Mouse (Mus musculus) lung, adult 18-20 months (tissue): Measurements from ENCODE around the gene Actr8.

ENCODE experiments used
- DNase-seq, 2 experiments: peaks; one replicate each; pipeline ENCODE4 v3.0.0; 2022; ENCODE audit warnings: mixed read lengths in 2 of 2

Actr8 gene

DNA sequence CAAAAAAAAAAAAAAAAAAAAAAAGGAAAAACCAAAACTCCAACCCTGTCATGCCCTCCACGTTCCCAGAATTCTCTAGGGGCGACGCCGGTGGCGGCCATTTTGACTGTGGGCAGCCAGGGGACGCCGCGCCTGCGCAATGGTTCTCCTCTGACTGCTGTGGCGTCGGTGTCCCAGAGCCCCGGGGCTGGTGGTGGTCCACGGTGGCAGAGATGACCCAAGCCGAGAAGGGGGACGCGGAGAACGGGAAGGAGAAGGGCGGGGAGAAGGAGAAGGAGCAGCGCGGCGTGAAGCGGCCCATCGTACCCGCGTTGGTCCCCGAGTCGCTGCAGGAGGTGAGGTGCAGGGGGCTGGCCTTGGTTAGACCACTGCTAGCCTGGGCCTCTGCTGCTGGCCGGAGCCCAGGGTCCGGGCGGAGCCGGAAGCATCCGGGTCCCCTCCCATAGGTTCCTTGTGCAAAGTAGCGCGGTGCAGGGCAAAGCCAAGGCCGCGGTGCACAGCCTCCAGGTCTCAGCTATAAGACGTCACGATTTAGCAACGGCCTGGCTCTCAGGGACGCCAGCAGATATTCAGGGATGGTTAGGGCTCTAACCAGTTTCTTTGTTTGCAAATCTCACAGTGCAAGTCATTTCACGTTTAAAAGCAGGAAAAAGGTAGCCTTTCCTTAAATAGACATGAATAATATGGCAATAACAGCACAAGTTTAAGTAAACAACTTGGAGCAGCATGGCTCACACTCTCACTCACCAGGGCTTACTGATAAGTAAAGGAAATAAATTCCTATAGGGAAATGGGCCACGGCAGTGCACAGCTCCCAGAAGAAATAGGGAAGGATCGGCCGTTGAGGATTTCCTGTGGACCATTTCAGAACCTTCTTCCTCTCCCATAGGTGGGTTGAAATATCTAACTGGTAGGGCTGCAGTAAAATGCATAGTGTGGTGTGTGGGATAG is at the start of gene Actr8:
Gene Actr8, plus strand, starts transcription at position 84 of the 951 bp plus-strand sequence.
- peak; percentile 94 to 95 for DNase-seq

DNA sequence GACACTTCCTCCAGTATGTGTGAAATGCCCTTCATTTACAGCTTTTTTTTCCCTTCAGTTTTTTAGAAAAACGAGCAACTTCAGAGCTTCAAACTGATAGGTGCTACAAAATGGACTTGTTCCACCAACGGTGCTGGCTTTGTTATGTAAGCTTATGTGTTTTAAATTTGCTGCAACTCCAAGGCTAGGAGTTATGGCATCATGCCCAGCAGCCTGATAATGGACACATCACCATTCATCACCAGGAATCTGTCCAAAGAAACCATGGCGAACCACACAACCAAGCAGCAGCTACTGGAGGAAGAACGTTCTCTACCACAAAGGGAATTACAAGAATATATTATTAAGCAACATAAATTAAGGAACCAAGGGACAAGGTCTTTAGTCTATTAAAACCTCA is 49.2 kb upstream of the Actr8 start:
- DNase-seq: no peak

DNA sequence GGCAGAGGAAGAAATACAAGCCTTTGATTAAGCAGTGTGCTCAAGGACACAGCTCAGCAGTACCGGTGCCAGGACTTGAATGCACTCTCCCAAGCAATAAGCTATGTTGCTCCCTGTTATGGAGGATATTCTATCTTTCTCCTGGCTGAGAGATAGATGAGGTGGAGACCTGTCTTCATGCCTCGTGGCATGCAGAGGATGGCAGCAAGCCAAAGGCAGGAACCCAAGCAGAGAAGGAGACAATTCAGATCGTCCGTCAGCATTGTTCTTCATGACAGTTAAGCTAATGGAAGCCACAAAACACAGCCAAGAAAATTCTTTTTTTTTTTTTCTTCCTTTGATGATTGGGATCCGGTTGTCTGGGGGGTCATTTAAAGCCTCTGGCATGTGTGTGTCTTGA is 42.6 kb upstream of the Actr8 start:
- no peak for DNase-seq

DNA sequence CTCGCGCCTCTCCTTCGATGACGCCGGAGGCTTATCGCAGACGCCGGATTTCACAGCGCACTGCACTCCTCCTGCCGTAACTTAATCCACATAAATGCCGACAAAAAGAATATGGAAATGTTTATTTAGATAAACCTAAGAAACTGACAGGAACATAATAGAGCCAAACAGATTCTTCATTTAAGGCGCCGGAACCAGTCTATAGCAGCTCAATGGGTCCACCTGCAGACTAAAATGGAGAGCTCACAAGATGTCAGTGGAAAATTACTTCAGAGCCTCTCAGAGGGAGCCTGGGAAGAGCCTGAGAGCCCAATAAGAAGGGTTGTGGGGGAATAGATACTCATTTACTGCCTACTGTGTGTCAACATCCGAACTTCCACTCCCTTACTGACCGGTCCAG is 40.7 kb upstream of the Actr8 start:
- no peak for DNase-seq

DNA sequence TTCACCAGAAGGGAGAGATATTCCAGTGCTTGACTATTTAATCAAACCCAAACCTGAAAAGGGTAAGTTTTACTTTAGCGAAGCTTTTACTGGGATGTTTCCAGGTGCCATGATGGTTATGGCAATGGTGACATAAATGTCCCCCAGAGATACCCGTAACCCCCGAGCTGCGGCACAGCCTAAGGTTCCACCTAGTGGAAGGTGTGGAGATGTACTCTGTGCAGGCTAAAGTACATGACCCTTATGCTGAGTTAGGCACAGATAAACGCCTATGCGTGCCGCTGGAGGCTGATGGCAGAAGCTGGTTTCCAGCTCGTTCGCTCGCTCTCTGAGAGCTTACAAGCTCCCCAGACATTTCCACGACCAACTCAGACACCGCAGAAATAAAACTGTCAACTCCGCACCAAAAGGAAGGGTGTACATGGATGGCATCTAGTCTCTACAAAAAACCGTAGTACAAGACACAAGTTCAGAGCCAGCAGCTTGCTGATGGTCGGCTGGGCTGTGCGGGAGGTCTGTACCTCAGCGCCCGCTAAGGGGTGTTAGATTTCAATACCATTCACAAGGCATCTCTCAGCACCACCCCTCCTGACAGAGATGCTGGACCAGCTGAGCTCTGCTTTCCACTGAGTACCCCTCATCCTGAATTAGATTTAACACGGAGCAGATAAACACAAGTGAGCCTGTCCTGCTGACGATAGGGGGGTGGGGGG is 38.4 kb upstream of the Actr8 start:
- no peak for DNase-seq

DNA sequence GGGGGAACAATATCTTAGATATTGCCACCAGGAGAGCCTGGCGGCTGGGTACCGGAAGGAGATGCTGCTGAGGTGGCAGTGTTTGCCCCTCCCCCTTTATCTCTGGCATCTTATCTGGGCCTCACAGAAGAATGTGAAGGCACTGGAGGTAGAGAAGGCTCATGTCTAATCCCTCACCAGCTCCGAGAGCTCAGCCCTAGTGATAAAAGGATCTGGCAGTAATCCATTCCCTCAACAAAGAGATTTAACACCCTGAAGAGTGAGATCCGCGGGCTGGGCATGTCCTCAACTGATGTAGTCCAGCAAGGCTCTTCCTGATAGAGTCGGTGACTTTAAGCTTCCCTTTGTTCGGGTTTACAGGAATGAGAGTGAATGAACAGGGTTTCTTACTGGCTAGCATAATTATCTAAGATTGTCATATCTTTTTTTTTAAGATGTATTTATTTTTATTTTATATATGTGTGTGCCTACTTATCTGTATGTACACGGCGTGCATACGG is 37.8 kb upstream of the Actr8 start:
- no peak for DNase-seq

DNA sequence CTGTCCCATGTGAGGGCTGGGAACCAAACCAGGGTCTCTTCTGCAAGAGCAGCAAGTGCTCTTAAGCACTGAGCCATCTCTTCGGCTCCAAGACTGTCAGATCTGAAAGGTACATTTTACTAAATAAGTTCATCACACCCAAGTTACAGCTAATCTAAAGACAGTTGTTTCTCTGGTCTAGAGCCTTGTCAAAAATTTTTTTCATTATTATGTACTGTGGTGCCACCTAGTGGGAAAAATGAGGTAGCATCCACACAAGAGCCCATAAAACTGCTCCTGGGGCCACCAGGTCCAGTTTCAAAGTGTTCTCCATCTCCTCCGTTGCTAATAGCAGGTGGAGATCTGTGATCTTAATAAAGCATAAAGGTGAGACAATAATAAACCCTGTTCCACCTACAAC is 37.3 kb upstream of the Actr8 start:
- DNase-seq: peak in 1 of 2 experiments; percentile 17

DNA sequence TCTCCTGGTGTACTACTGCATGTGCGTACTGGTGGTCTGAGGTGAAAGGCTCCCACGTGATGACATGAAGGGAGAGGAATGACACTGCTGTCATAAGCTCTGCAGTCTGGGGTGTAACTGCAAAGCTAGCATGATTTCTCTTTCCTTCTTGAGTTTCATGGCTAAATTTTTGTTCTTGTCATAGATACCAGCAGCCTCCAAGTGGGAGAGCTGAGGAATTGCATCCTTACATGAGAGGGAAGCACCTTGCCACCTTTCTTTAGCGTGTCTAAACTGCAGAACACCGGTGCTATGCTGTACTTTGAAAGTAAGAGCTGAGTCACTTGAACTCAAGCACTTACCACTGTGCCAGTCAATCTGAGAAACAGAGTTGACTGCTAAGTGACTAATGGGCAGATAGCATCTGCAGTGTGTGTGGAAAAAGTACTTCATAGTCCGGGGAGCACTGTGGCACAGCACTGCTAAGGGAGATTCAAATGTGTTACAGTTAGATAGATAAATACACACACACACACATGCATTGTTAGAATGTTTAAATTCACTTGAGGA is 31.3 kb upstream of the Actr8 start:
- DNase-seq: no peak

DNA sequence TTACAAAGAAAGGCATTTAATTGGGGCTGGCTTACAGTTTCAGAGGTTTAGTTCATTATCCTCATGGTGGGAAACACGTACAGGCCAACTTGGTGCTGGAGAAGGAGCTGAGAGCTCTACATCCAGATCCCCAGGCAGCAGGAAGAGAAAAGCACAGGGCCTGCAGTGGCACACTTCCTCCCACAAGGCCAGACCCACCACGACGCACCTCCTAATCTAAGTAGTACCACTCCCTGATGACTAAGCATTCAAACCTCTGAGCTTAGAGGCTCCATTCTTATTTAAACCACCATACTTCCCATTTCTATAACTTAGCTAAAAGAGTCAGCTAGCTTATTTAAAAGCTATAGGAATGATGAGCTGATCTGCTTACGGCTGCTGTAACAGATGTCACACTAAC is 27.3 kb upstream of the Actr8 start:
- no peak for DNase-seq

DNA sequence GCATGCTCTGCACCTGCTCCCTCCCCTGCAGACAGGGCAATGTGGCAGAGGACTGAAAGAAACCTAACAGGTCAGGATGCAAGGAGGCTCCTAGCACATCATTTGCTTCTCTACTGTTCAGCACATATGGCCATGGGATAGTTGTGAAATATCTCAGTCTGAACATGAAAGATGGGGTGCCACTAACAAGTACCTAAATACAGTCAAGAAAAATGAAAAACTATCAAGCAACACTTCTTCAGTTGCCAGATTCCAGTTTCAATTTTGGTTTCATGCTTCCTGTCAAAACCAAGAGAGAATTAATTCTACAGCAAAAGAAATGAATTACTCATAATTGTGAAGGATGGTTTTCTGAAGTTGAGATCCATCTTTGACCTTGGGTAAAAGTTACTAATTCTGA is 20.7 kb upstream of the Actr8 start:
- DNase-seq: no peak

DNA sequence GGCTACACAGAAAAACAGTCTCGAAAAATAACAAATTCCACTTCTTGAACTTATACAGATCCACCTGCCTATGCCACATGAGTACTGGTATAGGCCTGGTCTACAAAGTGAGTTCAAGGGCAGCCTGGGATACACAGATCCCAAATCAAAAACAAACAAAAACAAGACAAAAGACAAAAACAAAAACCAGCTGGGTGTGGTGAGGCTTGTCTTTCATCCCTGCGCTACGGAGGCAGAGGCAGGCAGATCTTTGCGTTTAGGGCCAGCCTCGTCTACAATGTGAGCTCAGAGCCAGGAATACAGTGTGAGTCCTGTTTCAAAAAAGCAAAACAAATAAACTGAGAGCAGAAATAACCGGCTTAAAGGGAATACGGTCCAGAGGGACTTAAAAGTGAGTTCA is 10.5 kb upstream of the Actr8 start:
- DNase-seq: no peak

DNA sequence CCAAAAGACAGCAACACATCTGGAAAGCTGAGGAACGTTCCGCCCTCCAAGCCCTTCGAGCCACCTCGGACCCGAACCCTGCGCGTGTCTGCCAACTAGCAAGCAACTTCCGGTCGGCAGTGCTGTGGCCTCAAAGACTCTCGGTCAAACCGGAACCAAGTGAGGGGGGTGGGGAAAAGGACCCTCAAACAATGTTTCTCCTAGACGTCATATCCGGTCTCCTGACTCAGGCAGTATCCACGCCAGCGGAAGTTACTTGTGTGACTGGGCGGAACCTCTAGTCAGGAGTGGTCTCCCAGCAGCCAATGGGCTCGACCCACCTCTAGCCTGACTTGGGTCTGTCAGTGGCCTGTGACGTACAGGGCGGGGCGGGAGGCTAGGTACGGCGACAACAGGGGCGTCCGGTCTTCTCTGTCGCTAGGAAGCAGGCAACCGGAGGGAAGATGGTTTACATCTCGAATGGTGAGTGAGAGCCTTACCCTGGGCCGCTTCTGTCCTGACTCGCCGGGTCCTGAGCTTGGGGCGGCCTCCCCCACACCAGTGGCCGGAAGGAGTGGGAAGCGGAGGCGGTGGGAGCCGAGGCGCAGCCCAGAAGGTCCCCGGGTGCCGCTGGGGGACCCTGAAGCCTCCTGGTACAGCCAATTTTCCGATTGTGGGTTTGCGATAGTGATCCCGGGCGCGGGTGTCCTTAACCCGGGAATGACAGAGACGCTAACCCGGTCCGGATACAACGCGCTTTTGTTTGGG is 9.9 kb upstream of the Actr8 start, which contains the start of gene Selenok:
Gene Selenok, plus strand, starts transcription at position 234 of the 747 bp plus-strand sequence.
- peak; percentile 98 to 99 for DNase-seq

DNA sequence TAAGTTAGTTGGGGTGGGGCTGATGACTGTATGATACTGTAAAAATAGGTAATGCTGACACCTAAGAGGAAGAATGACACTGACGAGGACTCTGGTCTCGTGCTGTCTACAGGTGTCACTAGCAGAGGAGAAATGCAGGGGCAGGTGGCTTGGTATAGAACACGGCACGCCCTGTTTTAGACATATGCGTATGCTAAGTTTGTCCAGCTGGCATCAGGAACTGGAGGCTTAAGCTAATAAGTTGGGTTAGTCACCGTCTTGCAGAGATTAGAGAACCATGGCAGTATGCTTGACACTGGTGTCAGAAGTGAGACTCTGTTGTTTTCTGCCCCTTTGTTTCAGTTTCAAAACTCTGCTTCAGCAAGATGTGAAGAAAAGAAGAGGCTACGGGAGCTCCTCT is 6.7 kb upstream of the Actr8 start:
- DNase-seq: no peak

DNA sequence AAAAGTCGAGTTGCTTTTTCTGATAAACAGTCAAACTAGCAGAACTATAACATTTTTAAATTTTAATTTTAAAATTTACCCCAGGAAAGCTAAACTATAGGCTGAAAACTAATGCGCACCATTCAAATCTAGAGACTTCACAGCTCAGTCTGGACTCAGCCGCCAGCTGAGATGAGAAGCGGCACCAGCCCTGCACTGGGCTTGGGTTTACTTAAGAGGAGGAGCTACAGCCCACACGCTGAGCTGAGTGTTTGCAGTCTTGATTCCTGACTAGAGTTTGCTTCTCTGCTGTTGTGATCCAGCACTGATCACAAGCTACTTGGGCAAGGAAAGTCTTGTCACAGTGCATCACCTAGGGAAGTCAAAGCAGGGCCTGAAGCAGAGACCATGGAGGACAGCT is 6.1 kb upstream of the Actr8 start:
- DNase-seq: peak in 1 of 2 experiments; percentile 7

DNA sequence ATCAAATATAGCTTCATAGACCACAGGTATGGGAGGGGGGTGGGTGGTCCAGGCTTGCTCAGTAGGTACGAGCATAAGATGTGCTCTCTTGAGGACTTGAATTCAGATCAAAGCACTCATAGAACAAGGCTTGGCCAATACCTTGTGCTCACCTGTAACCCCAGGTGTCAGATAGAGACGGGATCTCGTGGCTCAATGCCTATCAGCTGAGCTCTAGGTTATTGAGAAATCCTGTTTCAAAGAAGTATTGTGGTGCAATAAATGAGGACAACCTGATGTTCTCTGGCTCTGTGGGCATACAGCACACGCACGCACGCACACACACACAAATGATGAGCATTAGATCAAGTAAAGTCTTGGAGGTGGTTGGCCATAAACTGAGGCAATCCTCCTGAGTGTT is 1.2 kb upstream of the Actr8 start:
- DNase-seq: no peak

DNA sequence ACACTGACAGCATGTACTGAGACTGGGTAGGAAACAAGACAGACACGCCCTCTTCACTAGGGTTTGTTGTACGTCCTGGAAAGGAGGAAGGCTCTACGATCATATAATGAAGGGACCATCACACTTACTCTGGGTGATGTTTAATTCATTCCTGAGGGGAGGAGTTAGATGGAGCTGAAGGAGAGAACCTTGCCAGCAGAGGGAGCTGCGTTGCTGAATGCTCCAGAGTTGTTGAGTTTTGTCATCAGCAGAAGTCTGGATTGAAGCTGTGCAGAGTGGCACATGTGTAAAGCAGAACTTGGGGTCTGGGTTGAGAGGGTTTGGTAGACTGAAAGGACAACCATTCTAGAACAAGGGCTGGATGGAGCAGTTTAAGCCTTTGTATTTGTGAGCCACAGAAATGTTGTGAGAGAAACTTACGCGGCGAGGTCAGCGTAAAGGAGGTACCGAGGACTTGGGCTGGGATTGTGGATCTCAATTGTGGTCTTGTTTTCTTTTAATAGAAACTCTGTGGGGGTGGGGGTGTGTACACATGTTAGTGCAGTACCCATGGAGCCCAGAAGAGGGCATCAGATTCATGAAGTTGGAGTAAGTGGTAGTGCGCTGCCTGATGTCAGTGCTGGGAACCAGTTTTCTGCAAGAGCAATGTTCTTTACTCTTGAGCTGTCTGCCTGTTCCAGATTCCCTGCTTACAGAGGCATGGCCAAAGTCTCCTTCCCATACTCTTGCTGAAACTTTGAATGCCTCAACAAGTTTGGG is 2.5 kb downstream of the Actr8 start:
- no peak for DNase-seq

DNA sequence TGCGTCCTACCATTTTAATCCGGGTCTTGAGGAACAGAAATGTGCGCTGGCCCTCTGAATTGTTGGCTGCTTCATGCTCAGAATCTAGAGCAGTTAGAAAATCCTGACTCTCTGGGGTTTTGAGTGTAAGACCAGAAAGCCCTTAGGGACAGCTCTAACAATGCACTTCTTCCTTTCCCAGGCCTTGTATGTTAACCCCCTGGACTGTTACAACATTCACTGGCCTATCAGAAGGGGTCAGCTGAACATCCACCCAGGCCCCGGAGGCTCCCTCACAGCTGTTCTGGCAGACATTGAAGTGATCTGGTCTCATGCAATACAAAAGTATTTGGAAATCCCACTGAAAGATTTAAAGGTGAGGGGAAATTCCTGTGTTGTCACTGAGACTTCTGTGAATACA is 8.0 kb downstream of the Actr8 start:
- DNase-seq: no peak

DNA sequence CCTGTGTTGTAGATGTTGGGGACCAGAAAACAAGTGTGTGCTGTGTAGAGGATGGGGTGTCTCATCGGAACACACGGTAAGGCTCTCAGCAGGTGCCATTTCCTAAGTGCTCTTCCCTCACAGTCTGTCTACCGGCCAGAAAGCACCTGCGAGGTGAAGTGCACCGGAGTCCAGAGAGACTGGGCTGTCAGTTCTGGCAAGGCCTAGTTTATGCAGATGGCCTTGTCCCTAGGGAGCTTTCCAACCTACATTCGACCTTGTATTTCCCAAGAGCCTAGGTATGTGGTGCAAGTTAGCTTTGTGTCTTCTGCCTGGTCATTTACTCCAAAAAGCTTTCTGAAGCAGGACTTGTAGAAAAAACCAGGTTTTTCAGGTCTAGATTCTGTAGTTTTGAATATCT is 9.1 kb downstream of the Actr8 start:
- DNase-seq: no peak

DNA sequence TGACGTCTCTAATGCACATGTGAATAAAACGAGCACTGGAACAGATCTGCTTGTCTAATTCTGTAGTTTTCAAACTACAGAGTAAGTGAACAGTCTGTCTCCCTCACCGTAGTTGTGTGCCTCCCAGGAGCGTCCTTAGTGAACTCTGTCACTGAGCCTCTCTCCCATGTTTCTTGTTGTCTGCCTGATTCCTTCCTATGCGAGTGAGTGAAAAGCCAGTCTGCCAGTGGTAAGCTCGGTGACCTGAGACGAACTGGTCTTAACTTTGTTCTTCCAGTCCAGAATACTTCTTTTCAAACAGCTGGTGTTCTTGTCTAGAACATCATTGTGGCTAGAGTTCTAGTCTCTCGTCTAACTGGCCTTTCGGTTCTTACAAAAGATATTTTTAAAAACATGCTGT is 9.6 kb downstream of the Actr8 start:
- no peak for DNase-seq

DNA sequence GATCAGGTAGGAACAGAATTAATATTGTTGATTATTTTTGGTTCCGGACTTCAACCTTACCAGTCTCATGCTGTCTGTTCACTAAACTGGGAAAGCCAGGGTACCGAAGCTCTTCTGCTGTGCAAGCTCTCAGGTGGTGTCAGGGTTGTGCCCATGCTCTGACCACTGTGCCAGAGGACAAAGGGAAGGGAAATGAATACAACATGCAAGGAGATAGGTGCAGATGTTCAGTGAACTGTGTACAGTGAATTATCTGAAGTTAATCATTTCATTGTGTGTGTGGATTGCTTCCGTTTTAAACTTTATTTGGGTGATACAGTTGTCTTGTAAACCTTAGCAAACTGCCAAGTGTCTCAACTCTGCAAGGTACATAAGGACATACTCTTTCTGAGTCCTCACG is 10.2 kb downstream of the Actr8 start:
- DNase-seq: no peak

DNA sequence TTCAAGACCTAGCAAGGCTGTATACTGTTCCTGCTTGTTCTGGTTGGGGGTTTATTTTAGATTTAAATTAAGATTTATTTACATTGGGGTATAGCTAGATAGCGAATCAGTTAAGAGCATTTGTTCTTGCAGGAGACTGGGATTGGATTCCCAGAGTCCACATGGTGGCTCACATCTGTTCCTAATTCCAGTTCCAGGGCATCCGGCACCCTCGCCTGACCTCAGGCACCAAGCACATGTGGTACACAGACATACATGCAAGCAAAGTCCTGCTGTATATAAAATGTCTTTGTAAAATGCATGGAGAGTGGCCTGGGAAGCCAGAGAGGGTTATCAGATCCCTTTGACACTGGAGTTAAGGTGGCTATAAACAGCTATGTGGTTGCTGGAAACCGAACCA is 16.8 kb downstream of the Actr8 start:
- no peak for DNase-seq
